Mouse (Mus musculus) embryo, embryonic 10 days (tissue): Measurements from ENCODE around the gene Zfp786.
A peak's percentile ranks its signal among the peaks of the same experiment; 100 is the strongest.
"Not testable (repeated sequence)": the region's sequence is repeated elsewhere in the genome, so short reads cannot be mapped to it uniquely, and the experiment has no call there.

Source experiments
- DNase-seq: peaks from one replicate; pipeline ENCODE4 v3.0.0-alpha.2; 2015; ENCODE audit warnings: low spot score

The Zfp786 gene

GRCm38 (mm10) chr6:47830104-47831078 is at the start of gene Zfp786:
Zfp786 (minus strand) TSS chr6:47830867.
- peak; percentile 93 for DNase-seq

GRCm38 (mm10) chr6:47880166-47880565 is 49.5 kb upstream of the Zfp786 start:
- no peak for DNase-seq

GRCm38 (mm10) chr6:47879049-47879716 is 48.5 kb upstream of the Zfp786 start:
- DNase-seq: no peak

GRCm38 (mm10) chr6:47878593-47878992 is 47.9 kb upstream of the Zfp786 start:
- DNase-seq: no peak

GRCm38 (mm10) chr6:47878133-47878514 is 47.5 kb upstream of the Zfp786 start:
- DNase-seq: peak; percentile 17

- DNase-seq: peak; percentile 93
Observed at GRCm38 (mm10) chr6:47877461-47878132, 46.9 kb upstream of the Zfp786 start.

GRCm38 (mm10) chr6:47877058-47877457 is 46.4 kb upstream of the Zfp786 start, which contains the start of gene Zfp282:
Zfp282 (plus strand) TSS chr6:47877204.
- no peak for DNase-seq

- no peak for DNase-seq
Observed at GRCm38 (mm10) chr6:47872266-47872665, 41.6 kb upstream of the Zfp786 start.

GRCm38 (mm10) chr6:47857729-47858128 is 27.1 kb upstream of the Zfp786 start:
- not testable (repeated sequence) for DNase-seq

GRCm38 (mm10) chr6:47857241-47857640 is 26.6 kb upstream of the Zfp786 start:
- no peak for DNase-seq

GRCm38 (mm10) chr6:47845779-47846178 is 15.1 kb upstream of the Zfp786 start:
- DNase-seq: no peak

- no peak for DNase-seq
Observed at GRCm38 (mm10) chr6:47842337-47842736, 11.7 kb upstream of the Zfp786 start.

GRCm38 (mm10) chr6:47841831-47842230 is 11.2 kb upstream of the Zfp786 start:
- no peak for DNase-seq

GRCm38 (mm10) chr6:47841077-47841476 is 10.4 kb upstream of the Zfp786 start:
- DNase-seq: no peak

- no peak for DNase-seq
Observed at GRCm38 (mm10) chr6:47837630-47838029, 7.0 kb upstream of the Zfp786 start.

GRCm38 (mm10) chr6:47835984-47836521 is 5.4 kb upstream of the Zfp786 start:
- peak; percentile 80 for DNase-seq

- peak; percentile 92 for DNase-seq
Observed at GRCm38 (mm10) chr6:47835482-47835983, 4.9 kb upstream of the Zfp786 start, which contains the start of gene Zfp398. Zfp398 (plus strand) TSS chr6:47835661.

GRCm38 (mm10) chr6:47832220-47832619 is 1.6 kb upstream of the Zfp786 start:
- no peak for DNase-seq

- peak; percentile 47 for DNase-seq
Observed at GRCm38 (mm10) chr6:47828950-47829349, 1.7 kb downstream of the Zfp786 start.

- no peak for DNase-seq
Observed at GRCm38 (mm10) chr6:47827462-47827861, 3.2 kb downstream of the Zfp786 start.

GRCm38 (mm10) chr6:47824241-47824640 is 6.4 kb downstream of the Zfp786 start:
- DNase-seq: no peak

GRCm38 (mm10) chr6:47821776-47822175 is 8.9 kb downstream of the Zfp786 start:
- no peak for DNase-seq
